In genomic region chr8:122018046-122018831, GRCm38 (mm10) we compare ENCODE assay signal across 9 mouse cellular contexts.
DNase-seq lines count a peak whose midpoint lies in the region; ATAC-seq lines count a peak whose summit lies in the region.
"Had no signal": no experiment of that assay in that cellular context is flagged by ENCODE, and none has a peak within 500 bp of the region (broad histone marks: within the 10 kb centered on the region; RNA-seq: fewer than 3 reads in every experiment).

No protein-coding gene starts in this region.

- no peaks in the 10 kb centered on the region for H3K9me3 ChIP-seq in intestine, embryonic 16.5 days (ENCODE audit: control insufficient read depth, low read length)
- H3K9me3 ChIP-seq: limb, embryonic 12.5 days had no signal

- H3K9ac ChIP-seq in intestine, embryonic 16.5 days (ENCODE audit: low read depth, low read length): no peak overlapping the region
- H3K9ac ChIP-seq: limb, embryonic 12.5 days had no signal

- H3K27me3 ChIP-seq in intestine, embryonic 16.5 days (replicated peaks; ENCODE audit: control insufficient read depth, insufficient read depth, low read length): no peaks in the 10 kb centered on the region
- H3K27me3 ChIP-seq: limb, embryonic 12.5 days had no signal

- WGBS in intestine, embryonic 16.5 days: 66% methylated on average over 22 of the region's 22 CpGs

- no peaks in the 10 kb centered on the region for H3K36me3 ChIP-seq in intestine, embryonic 16.5 days (ENCODE audit: control insufficient read depth, insufficient read depth, low read length)

- H3K4me3 ChIP-seq in intestine, embryonic 16.5 days (ENCODE audit: low read length): no peak overlapping the region
- H3K4me3 ChIP-seq: limb, embryonic 12.5 days had no signal

- H3K4me2 ChIP-seq in intestine, embryonic 16.5 days (ENCODE audit: low read depth, low read length): no peak overlapping the region
- H3K4me2 ChIP-seq: limb, embryonic 12.5 days had no signal

- peaks cover 3% of the 10 kb centered on the region; the same call in 1 of the 2 replicates for H3K4me1 ChIP-seq in intestine, embryonic 16.5 days (ENCODE audit: control insufficient read depth, insufficient read depth, low read length)

- ATAC-seq in intestine, embryonic 16.5 days: no peak

- DNase-seq in layer of hippocampus, adult 9-11 months: peak; percentile 58
- no peak for DNase-seq in layer of hippocampus, postnatal 25 days (ENCODE audit: extremely low spot score in 1 of 2, low spot score in 1 of 2)
- DNase-seq in gastrocnemius, postnatal 25 days: peak; percentile 52
- peak; percentile 44 to 49 for DNase-seq in heart, postnatal 14 days
- DNase-seq in lung, postnatal 36 days: peak; percentile 47
- no peak for DNase-seq in ovary, postnatal 14 days (ENCODE audit: low spot score)
- DNase-seq: thymus, postnatal 14 days had no signal

- intact Hi-C loops in heart, postnatal 14 days (cut with DNase I): no loop called here

- H3K27ac ChIP-seq in intestine, embryonic 16.5 days (ENCODE audit: low read length): no peak overlapping the region
- H3K27ac ChIP-seq: limb, embryonic 12.5 days had no signal

Comparison
In these comparisons a context has a peak if more than half of its experiments do, and no peak if none do; other contexts are left out.
1. DNase-seq: peak in layer of hippocampus, adult 9-11 months (single experiment), gastrocnemius, postnatal 25 days (single experiment), heart, postnatal 14 days (2 of 2) and lung, postnatal 36 days (single experiment); none in layer of hippocampus, postnatal 25 days (0 of 2) and ovary, postnatal 14 days (single experiment).